Mouse (Mus musculus) cerebellum, adult 2 months (tissue): ENCODE results near the gene Ppt2.

Experiments
- CTCF ChIP-seq: fragments of 200-500 bp; IDR thresholded peaks from 2 replicates; pipeline ENCODE4 v1.5.1; 2011; ENCODE audit warnings: low read depth, mild to moderate bottlenecking, control low read depth, low read length, moderate library complexity, borderline replicate concordance; ENCODE audit not compliant: insufficient read depth
- POLR2A ChIP-seq: fragments of 200-500 bp; IDR thresholded peaks from 2 replicates; pipeline ENCODE4 v1.6.1; 2011; ENCODE audit warnings: low read length, control low read depth, borderline replicate concordance; ENCODE audit not compliant: insufficient read depth

DNA sequence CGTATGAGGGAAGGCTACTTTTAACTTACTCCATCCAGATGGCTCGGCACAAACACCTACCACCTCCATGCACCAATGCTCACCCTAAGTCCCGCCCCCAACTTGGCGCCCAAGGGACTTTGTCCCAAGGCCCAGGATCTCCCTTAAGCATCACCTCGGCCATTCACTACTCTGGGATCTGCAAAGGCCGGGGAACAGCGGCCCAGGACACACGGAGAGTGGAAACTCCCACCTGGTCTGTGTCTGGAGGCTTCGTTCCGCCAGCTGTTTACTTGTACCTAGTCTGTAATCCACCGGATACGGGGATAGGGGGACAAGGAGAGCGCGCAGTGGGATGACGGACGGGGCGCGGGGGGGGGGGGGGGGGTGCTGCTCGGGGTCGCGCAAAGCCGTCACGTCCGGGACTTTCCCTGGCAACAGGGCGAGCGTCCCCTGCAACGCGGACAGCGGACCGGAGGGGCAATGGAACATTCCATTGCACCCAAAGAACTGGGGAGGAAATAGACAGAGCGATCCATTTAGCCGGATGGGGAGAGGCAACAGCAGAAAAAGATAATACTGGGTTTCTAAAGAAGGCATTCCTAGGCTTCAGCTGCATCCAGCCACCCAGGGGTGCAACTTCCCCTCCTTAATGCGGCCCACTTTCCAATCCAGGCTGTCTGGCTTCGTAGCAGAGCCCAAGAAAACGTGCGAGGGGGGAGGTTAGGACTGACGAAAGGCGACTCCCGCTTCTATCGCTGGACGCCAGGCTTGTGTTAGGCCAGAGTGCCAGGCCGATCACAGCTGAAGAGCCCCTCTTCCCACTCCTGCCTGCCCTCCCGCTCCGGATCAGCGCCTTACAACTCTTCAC is 992 bp downstream of the Ppt2 start:
- TF ChIP-seq CTCF (no peak), POLR2A (peak; percentile 70)
